Mouse (Mus musculus): Measurements from ENCODE around the gene 0610040J01Rik. TPM values are rescaled to one million over a fixed set of nuclear protein-coding genes. Genes with fewer than 3 reads are reported as not detected.

The 0610040J01Rik gene
- polyA plus RNA-seq, 1 experiment from 2014 or later = 5.0 TPM

GRCm38 (mm10) chr5:63916457-63917139 lies 104.4 kb downstream of the 0610040J01Rik start:
- no peaks in the 10 kb centered on the region for H3K36me3 ChIP-seq
- no peaks in the 10 kb centered on the region for H3K27me3 ChIP-seq (replicated peaks)
- 91% methylated on average over 10 of the region's 10 CpGs for WGBS
- no peak for ATAC-seq (ENCODE audit: low FRiP score, low read depth)
- no peak overlapping the region for H3K27ac ChIP-seq
- H3K4me3 ChIP-seq = no peak overlapping the region
- no peaks in the 10 kb centered on the region for H3K9me3 ChIP-seq
- H3K4me2 ChIP-seq (replicated peaks) = no peak overlapping the region
- no peak overlapping the region for H3K9ac ChIP-seq
- 0 out of 2 replicates have a peak, but pooled peaks cover 3% of the 10 kb centered on the region for H3K4me1 ChIP-seq

GRCm38 (mm10) chr5:63918201-63918600 lies 106.0 kb downstream of the 0610040J01Rik start:
- Histone ChIP-seq H3K9me3 (no peaks in the 10 kb centered on the region), H3K4me1 (0 out of 2 replicates have a peak, but pooled peaks cover 3% of the 10 kb centered on the region), H3K9ac (no peak overlapping the region), H3K4me3 (no peak overlapping the region), H3K27ac (no peak overlapping the region), H3K36me3 (no peaks in the 10 kb centered on the region; the same call in 1 of the 2 replicates), H3K4me2 (replicated peaks) (no peak overlapping the region), H3K27me3 (replicated peaks) (no peaks in the 10 kb centered on the region)
- ATAC-seq (ENCODE audit: low FRiP score, low read depth) = no peak
- WGBS = 88% methylated on average over 4 of the region's 4 CpGs

- no peaks in the 10 kb centered on the region for H3K9me3 ChIP-seq
- no peak overlapping the region for H3K4me2 ChIP-seq (replicated peaks)
- no peak overlapping the region for H3K4me3 ChIP-seq
- peaks cover 16% of the 10 kb centered on the region; the same call in 1 of the 2 replicates for H3K36me3 ChIP-seq
- 83% methylated on average over 13 of the region's 13 CpGs for WGBS
- no peaks in the 10 kb centered on the region for H3K27me3 ChIP-seq (replicated peaks)
- H3K4me1 ChIP-seq = 0 out of 2 replicates have a peak, but pooled peaks cover 3% of the 10 kb centered on the region
- H3K9ac ChIP-seq = no peak overlapping the region
- no peak overlapping the region for H3K27ac ChIP-seq
- no peak for ATAC-seq (ENCODE audit: low FRiP score, low read depth)
Observed at GRCm38 (mm10) chr5:63923305-63924025, 111.3 kb downstream of the 0610040J01Rik start.

- H3K36me3 ChIP-seq = peaks cover 29% of the 10 kb centered on the region
- no peaks in the 10 kb centered on the region for H3K9me3 ChIP-seq
- H3K4me3 ChIP-seq = no peak overlapping the region
- H3K4me1 ChIP-seq = 0 out of 2 replicates have a peak, but pooled peaks cover 3% of the 10 kb centered on the region
- no peak overlapping the region for H3K9ac ChIP-seq
- ATAC-seq (ENCODE audit: low FRiP score, low read depth) = no peak
- 90% methylated on average over 14 of the region's 14 CpGs for WGBS
- H3K4me2 ChIP-seq (replicated peaks) = no peak overlapping the region
- no peak overlapping the region for H3K27ac ChIP-seq
- no peaks in the 10 kb centered on the region for H3K27me3 ChIP-seq (replicated peaks)
Observed at GRCm38 (mm10) chr5:63925035-63925628, 113.0 kb downstream of the 0610040J01Rik start.

GRCm38 (mm10) chr5:63930824-63931358 lies 118.7 kb downstream of the 0610040J01Rik start:
- no peak overlapping the region for H3K27ac ChIP-seq
- H3K4me1 ChIP-seq = peaks cover 6% of the 10 kb centered on the region
- H3K4me3 ChIP-seq = no peak overlapping the region
- peaks cover 30% of the 10 kb centered on the region for H3K36me3 ChIP-seq
- no peaks in the 10 kb centered on the region for H3K27me3 ChIP-seq (replicated peaks)
- no peak overlapping the region for H3K9ac ChIP-seq
- ATAC-seq (ENCODE audit: low FRiP score, low read depth) = no peak
- H3K9me3 ChIP-seq = no peaks in the 10 kb centered on the region
- no peak overlapping the region for H3K4me2 ChIP-seq (replicated peaks)
- 58% methylated on average over 4 of the region's 4 CpGs for WGBS

GRCm38 (mm10) chr5:63932829-63933228 lies 120.7 kb downstream of the 0610040J01Rik start:
- H3K4me1 ChIP-seq = peaks cover 6% of the 10 kb centered on the region
- no peak for ATAC-seq (ENCODE audit: low FRiP score, low read depth)
- H3K4me3 ChIP-seq = no peak overlapping the region
- H3K9ac ChIP-seq = no peak overlapping the region
- H3K4me2 ChIP-seq (replicated peaks) = no peak overlapping the region
- 43% methylated on average over 10 of the region's 10 CpGs for WGBS
- H3K27me3 ChIP-seq (replicated peaks) = no peaks in the 10 kb centered on the region
- no peaks in the 10 kb centered on the region for H3K9me3 ChIP-seq
- no peak overlapping the region for H3K27ac ChIP-seq
- peaks cover 20% of the 10 kb centered on the region for H3K36me3 ChIP-seq

- WGBS = 92% methylated on average over 6 of the region's 6 CpGs
- no peak overlapping the region for H3K9ac ChIP-seq
- no peak for ATAC-seq (ENCODE audit: low FRiP score, low read depth)
Observed at GRCm38 (mm10) chr5:63935581-63935980, 123.4 kb downstream of the 0610040J01Rik start.

GRCm38 (mm10) chr5:63936740-63937139 lies 124.6 kb downstream of the 0610040J01Rik start:
- WGBS = 65% methylated on average over 6 of the region's 6 CpGs
- Histone ChIP-seq H3K4me2 (replicated peaks) (no peak overlapping the region), H3K27me3 (replicated peaks) (no peaks in the 10 kb centered on the region), H3K9ac (no peak overlapping the region), H3K27ac (no peak overlapping the region), H3K4me3 (no peak overlapping the region), H3K36me3 (no peaks in the 10 kb centered on the region), H3K9me3 (no peaks in the 10 kb centered on the region), H3K4me1 (peaks cover 6% of the 10 kb centered on the region)
- ATAC-seq (ENCODE audit: low FRiP score, low read depth) = no peak

More at GRCm38 (mm10) chr5:63935581-63935980, 123.4 kb downstream of the 0610040J01Rik start:
- Histone ChIP-seq H3K4me1 (peaks cover 6% of the 10 kb centered on the region), H3K36me3 (no peaks in the 10 kb centered on the region), H3K27me3 (replicated peaks) (no peaks in the 10 kb centered on the region), H3K27ac (no peak overlapping the region), H3K4me3 (no peak overlapping the region), H3K4me2 (replicated peaks) (no peak overlapping the region), H3K9me3 (no peaks in the 10 kb centered on the region)

- no peak overlapping the region for H3K4me3 ChIP-seq
- H3K9ac ChIP-seq = no peak overlapping the region
- no peak for ATAC-seq (ENCODE audit: low FRiP score, low read depth)
- no peaks in the 10 kb centered on the region for H3K9me3 ChIP-seq
- H3K27me3 ChIP-seq (replicated peaks) = no peaks in the 10 kb centered on the region
- WGBS = 73% methylated on average over 4 of the region's 4 CpGs
- no peak overlapping the region for H3K4me2 ChIP-seq (replicated peaks)
- no peaks in the 10 kb centered on the region for H3K36me3 ChIP-seq
- no peaks in the 10 kb centered on the region for H3K4me1 ChIP-seq
- H3K27ac ChIP-seq = no peak overlapping the region
Observed at GRCm38 (mm10) chr5:63938575-63938974, 126.4 kb downstream of the 0610040J01Rik start.

- no peak overlapping the region for H3K4me2 ChIP-seq (replicated peaks)
- ATAC-seq (ENCODE audit: low FRiP score, low read depth) = no peak
- H3K27ac ChIP-seq = no peak overlapping the region
- H3K27me3 ChIP-seq (replicated peaks) = no peaks in the 10 kb centered on the region
- WGBS = 83% methylated on average over 5 of the region's 5 CpGs
- H3K36me3 ChIP-seq = no peaks in the 10 kb centered on the region
- H3K4me1 ChIP-seq = no peaks in the 10 kb centered on the region
- H3K9me3 ChIP-seq = no peaks in the 10 kb centered on the region
- H3K9ac ChIP-seq = no peak overlapping the region
- H3K4me3 ChIP-seq = no peak overlapping the region
Observed at GRCm38 (mm10) chr5:63941891-63942290, 129.7 kb downstream of the 0610040J01Rik start.

GRCm38 (mm10) chr5:63943291-63943690 lies 131.1 kb downstream of the 0610040J01Rik start:
- Histone ChIP-seq H3K4me2 (replicated peaks) (no peak overlapping the region), H3K36me3 (no peaks in the 10 kb centered on the region), H3K27me3 (replicated peaks) (no peaks in the 10 kb centered on the region), H3K9me3 (no peaks in the 10 kb centered on the region), H3K4me3 (no peak overlapping the region), H3K27ac (no peak overlapping the region), H3K4me1 (no peaks in the 10 kb centered on the region), H3K9ac (no peak overlapping the region)
- WGBS = 90% methylated on average over 9 of the region's 9 CpGs
- ATAC-seq (ENCODE audit: low FRiP score, low read depth) = no peak

- WGBS = 52% methylated on average over 8 of the region's 8 CpGs
- H3K4me3 ChIP-seq = no peak overlapping the region
- no peaks in the 10 kb centered on the region for H3K9me3 ChIP-seq
- H3K4me1 ChIP-seq = no peaks in the 10 kb centered on the region
- H3K4me2 ChIP-seq (replicated peaks) = no peak overlapping the region
- H3K9ac ChIP-seq = no peak overlapping the region
- no peaks in the 10 kb centered on the region for H3K36me3 ChIP-seq
- no peak for ATAC-seq (ENCODE audit: low FRiP score, low read depth)
- H3K27me3 ChIP-seq (replicated peaks) = no peaks in the 10 kb centered on the region
- no peak overlapping the region for H3K27ac ChIP-seq
Observed at GRCm38 (mm10) chr5:63947526-63947925, 135.4 kb downstream of the 0610040J01Rik start.
